Mouse (Mus musculus) forebrain, postnatal 0 days (tissue): ENCODE measurements at regions not wholly inside any gene's neighbourhood (a gene's known extent, or its start where the extent isn't known, plus 50 kb on each side); places are given as distances from the start of the nearest gene placed in this dataset.

ENCODE experiments used
- ATAC-seq: fragments of 200-750 bp; cut with Nextera tagmentation; 2 replicates; pipeline ENCODE4 v1.8.0; 2017; ENCODE audit warnings: mild to moderate bottlenecking, moderate library complexity
- DNase-seq: peaks from one replicate; pipeline ENCODE4 v3.0.0-alpha.2; 2015
- H3K27ac ChIP-seq: fragments of 300-500 bp; sonication (generic); 2 replicates; pipeline ENCODE4 v1.5.1; 2014; ENCODE audit warnings: low read depth, mild to moderate bottlenecking, antibody characterized with exemption, low read length, moderate library complexity, mixed read lengths
- H3K27me3 ChIP-seq: fragments of 300-500 bp; sonication (generic); 2 replicates; pipeline ENCODE4 v1.6.1; 2014; ENCODE audit warnings: mild to moderate bottlenecking, low read length, mixed read lengths; ENCODE audit not compliant: insufficient read depth
- H3K36me3 ChIP-seq: fragments of 300-500 bp; sonication (generic); 2 replicates; pipeline ENCODE4 v1.6.1; 2014; ENCODE audit warnings: mild to moderate bottlenecking, moderate library complexity; ENCODE audit not compliant: insufficient read depth
- H3K4me1 ChIP-seq: fragments of 300-500 bp; sonication (generic); 2 replicates; pipeline ENCODE4 v1.6.1; 2014; ENCODE audit warnings: antibody characterized with exemption; ENCODE audit not compliant: insufficient read depth
- H3K4me2 ChIP-seq: fragments of 300-500 bp; sonication (generic); 2 replicates; pipeline ENCODE4 v1.6.1; 2014; ENCODE audit warnings: low read depth, mild to moderate bottlenecking, moderate library complexity
- H3K4me3 ChIP-seq: fragments of 300-500 bp; sonication (generic); 2 replicates; pipeline ENCODE4 v1.5.1; 2014; ENCODE audit warnings: low read depth, low read length, mixed read lengths
- H3K9ac ChIP-seq: fragments of 300-500 bp; sonication (generic); 2 replicates; pipeline ENCODE4 v1.6.1; 2014; ENCODE audit warnings: mild to moderate bottlenecking
- H3K9me3 ChIP-seq: fragments of 300-500 bp; sonication (generic); 2 replicates; pipeline ENCODE4 v1.6.1; 2016; ENCODE audit warnings: low read length
- CTCF ChIP-seq: sonication (generic); IDR thresholded peaks from 2 replicates; pipeline ENCODE4 v1.5.1; 2016; ENCODE audit warnings: antibody characterized with exemption, control low read depth, low read depth
- WGBS: fragments of 180-500 bp; shearing (Covaris S2); extraction: QIAGEN DNeasy Blood & Tissue Kit; methylation state at CpG from one replicate; pipeline ENCODE4 v1.1.7; 2014; 5-methylcytosine and 5-hydroxymethylcytosine counted together

DNA sequence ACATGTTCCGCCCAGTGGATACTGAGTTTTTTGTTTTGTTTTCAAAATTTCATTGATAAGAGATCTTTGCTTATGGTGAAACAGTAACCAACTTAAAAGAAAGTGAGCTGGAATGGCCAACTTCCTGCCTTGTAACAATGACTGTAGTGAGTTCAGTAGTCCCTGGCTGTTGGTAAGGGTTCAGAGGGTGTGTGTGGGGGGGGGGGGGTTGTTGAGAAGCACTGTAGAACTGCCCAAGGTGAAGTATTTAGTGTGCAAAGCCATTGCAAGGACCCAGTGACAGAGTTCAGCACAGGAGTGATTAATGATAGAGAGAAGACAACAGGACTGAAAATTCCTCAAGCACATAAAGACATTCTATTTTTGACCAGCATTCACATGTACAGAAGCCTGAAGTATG is 477.7 kb upstream of the Zic4 start:
- DNase-seq (no peak), ATAC-seq (no peak)
- no peak overlapping the region for H3K9ac ChIP-seq
- no peak overlapping the region for H3K4me3 ChIP-seq
- H3K9me3 ChIP-seq: no peaks in the 10 kb centered on the region
- H3K4me1 ChIP-seq: no peaks in the 10 kb centered on the region
- H3K27ac ChIP-seq: no peak overlapping the region
- no peaks in the 10 kb centered on the region for H3K36me3 ChIP-seq
- no peak overlapping the region for H3K4me2 ChIP-seq
- no peaks in the 10 kb centered on the region for H3K27me3 ChIP-seq
- no peak for TF ChIP-seq CTCF
- 94% methylated on average over 1 of the region's 1 CpGs for WGBS

DNA sequence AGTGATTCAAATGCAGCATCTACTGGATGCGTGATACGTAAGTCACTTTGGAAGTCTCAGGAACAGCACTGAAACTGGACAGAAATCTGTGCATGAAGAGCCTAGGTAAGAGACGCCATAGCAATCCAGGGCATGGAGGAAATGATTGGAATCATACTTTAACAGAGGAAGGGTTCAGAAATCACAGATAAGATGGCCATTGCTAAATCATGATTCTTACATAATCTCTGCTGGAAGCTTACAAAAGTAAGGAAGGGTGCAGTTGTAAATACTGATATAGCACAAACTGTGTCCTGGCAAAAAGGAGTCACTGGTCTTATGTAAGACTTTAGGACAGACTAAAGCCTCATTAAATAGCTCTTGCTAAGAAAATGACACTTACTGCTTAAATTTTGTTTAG is 474.8 kb upstream of the Zic4 start:
- no peaks in the 10 kb centered on the region for H3K36me3 ChIP-seq
- no peaks in the 10 kb centered on the region for H3K4me1 ChIP-seq
- H3K4me3 ChIP-seq: no peak overlapping the region
- DNase-seq (no peak), ATAC-seq (no peak)
- no peaks in the 10 kb centered on the region for H3K27me3 ChIP-seq
- no peak overlapping the region for H3K9ac ChIP-seq
- no peak overlapping the region for H3K4me2 ChIP-seq
- no peak for TF ChIP-seq CTCF
- no peak overlapping the region for H3K27ac ChIP-seq
- WGBS: over 99% methylated on average over 3 of the region's 3 CpGs
- H3K9me3 ChIP-seq: no peaks in the 10 kb centered on the region

DNA sequence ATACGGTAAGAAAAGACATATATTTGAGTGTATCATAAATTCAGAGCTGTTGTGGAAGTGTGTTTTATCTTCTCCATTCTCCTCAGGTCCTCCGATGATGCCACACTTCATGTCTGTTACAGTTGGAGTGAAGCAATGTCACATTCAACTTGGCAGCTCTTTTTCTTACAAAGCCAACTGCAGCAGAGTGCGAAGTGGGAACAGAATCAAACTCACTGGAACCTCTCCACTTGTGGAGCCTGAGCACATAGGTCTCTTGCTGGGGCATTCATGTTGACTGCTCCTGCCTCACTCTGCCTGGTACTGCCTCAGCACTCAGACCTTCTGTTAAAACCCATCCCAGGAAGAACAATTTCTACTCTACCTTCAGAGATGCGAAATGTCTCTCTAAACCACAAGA is 471.4 kb upstream of the Zic4 start:
- Histone ChIP-seq H3K9me3 (0 out of 2 replicates have a peak, but pooled peaks cover 3% of the 10 kb centered on the region), H3K4me2 (no peak overlapping the region), H3K4me3 (no peak overlapping the region), H3K36me3 (no peaks in the 10 kb centered on the region), H3K4me1 (no peaks in the 10 kb centered on the region), H3K9ac (no peak overlapping the region), H3K27ac (no peak overlapping the region), H3K27me3 (no peaks in the 10 kb centered on the region)
- TF ChIP-seq CTCF: no peak
- ATAC-seq: no peak
- DNase-seq: peak; percentile 8
- 84% methylated on average over 4 of the region's 4 CpGs for WGBS

DNA sequence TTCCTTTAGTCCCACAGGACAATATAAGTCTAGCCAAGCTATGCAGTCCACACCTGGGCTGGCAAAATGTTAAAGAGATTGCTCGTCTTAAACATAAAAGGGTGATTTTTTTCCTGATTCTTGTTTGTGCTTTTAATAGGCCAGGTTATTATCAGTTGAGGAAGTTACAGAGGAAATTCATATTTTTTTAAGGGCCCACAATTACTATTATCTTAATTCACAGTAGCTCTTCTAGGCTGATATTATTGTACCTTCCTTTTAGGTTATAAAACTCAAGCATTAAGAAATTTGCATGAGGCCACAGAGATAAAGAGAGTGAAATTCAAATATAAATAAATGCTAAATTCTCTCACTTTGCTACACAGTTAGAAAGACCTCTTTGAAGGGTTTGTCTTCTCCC is 469.4 kb upstream of the Zic4 start:
- Histone ChIP-seq H3K4me3 (no peak overlapping the region), H3K27ac (no peak overlapping the region), H3K9ac (no peak overlapping the region), H3K4me2 (no peak overlapping the region), H3K27me3 (no peaks in the 10 kb centered on the region), H3K4me1 (no peaks in the 10 kb centered on the region), H3K9me3 (0 out of 2 replicates have a peak, but pooled peaks cover 3% of the 10 kb centered on the region), H3K36me3 (no peaks in the 10 kb centered on the region)
- ATAC-seq: no peak
- WGBS: 71% methylated on average over 1 of the region's 1 CpGs
- DNase-seq: no peak
- no peak for TF ChIP-seq CTCF

- TF ChIP-seq CTCF: no peak
- Histone ChIP-seq H3K9ac (no peak overlapping the region), H3K4me3 (no peak overlapping the region), H3K9me3 (no peaks in the 10 kb centered on the region), H3K27me3 (no peaks in the 10 kb centered on the region), H3K36me3 (no peaks in the 10 kb centered on the region), H3K27ac (no peak overlapping the region), H3K4me2 (no peak overlapping the region), H3K4me1 (no peaks in the 10 kb centered on the region)
- ATAC-seq: no peak
- no peak for DNase-seq
- WGBS: 8% methylated on average over 5 of the region's 5 CpGs
These were observed 458.7 kb upstream of the Zic4 start for GRCm38 (mm10) chr9:90903557-90903956.

DNA sequence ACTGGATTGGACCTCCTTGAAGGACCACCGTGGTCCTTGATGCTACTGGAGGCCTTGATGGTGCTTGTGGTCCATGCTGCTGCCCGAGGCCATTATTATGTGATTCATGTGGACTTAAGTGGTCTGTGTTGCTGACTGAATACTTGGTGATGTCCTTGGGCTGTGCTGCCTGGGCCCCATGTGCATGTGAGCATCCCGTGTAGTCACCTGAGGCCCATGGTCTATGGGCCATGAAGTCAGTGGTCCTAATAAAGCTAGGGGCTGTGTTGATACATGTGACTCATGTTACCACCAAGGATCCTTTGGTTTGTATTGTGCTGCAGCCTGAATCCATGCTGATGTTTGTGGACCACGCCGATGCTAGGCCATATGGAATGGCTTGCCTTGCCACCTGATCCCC is 456.1 kb upstream of the Zic4 start:
- Histone ChIP-seq H3K9ac (no peak overlapping the region), H3K9me3 (no peaks in the 10 kb centered on the region), H3K36me3 (no peaks in the 10 kb centered on the region), H3K4me2 (no peak overlapping the region), H3K27me3 (no peaks in the 10 kb centered on the region), H3K4me3 (no peak overlapping the region), H3K4me1 (no peaks in the 10 kb centered on the region), H3K27ac (no peak overlapping the region)
- TF ChIP-seq CTCF: no peak
- WGBS: 96% methylated on average over 5 of the region's 5 CpGs
- DNase-seq: no peak
- ATAC-seq: no peak

DNA sequence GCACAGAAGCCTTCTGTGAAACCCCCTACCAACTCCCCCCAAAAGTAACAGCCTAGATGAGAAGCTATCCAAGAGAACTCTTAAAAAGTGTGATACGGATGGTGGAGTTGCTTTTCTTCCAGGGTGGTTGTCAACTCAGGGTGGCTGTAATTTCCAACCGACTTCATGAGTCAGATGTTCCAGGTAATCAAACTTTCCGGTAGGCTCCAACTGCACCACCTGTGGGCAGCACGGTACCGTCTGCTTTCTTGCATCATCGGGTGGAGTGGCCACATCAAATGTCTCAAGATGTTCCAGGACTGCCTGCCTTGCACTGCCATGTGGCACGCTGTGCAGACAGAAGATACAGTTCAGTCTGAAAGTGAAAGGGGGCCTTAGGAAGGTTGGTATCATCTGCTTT is 455.5 kb upstream of the Zic4 start:
- H3K27me3 ChIP-seq: no peaks in the 10 kb centered on the region
- H3K4me2 ChIP-seq: no peak overlapping the region
- no peak for TF ChIP-seq CTCF
- no peaks in the 10 kb centered on the region for H3K4me1 ChIP-seq
- 97% methylated on average over 7 of the region's 7 CpGs for WGBS
- no peak for ATAC-seq
- no peak overlapping the region for H3K27ac ChIP-seq
- no peaks in the 10 kb centered on the region for H3K9me3 ChIP-seq
- no peaks in the 10 kb centered on the region for H3K36me3 ChIP-seq
- no peak for DNase-seq
- no peak overlapping the region for H3K9ac ChIP-seq
- no peak overlapping the region for H3K4me3 ChIP-seq

DNA sequence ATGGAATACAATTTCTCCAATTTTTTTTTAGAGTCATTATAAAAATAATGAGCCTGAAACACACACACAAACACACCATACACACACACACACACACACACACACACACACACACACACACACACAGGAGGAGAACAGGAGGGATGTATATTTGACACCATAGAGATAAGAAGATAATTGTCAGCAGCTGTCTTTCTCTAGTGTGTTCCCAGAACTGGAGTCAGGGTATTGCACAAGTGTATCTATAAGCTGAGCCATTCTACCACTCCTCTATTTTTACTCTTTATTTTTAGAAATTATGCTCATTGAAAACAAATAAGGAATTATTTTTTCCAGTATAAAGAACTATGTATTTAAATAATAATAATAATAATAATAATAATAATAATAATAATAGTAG is 407.6 kb upstream of the Zic4 start:
- H3K27me3 ChIP-seq: no peaks in the 10 kb centered on the region
- no peak overlapping the region for H3K27ac ChIP-seq

More for the DNA sequence above, 407.6 kb upstream of the Zic4 start:
- H3K4me3 ChIP-seq: no peak overlapping the region
- no peak overlapping the region for H3K9ac ChIP-seq
- no peaks in the 10 kb centered on the region for H3K36me3 ChIP-seq
- DNase-seq: no peak
- TF ChIP-seq CTCF: no peak
- no peaks in the 10 kb centered on the region for H3K4me1 ChIP-seq
- H3K4me2 ChIP-seq: no peak overlapping the region
- no peaks in the 10 kb centered on the region for H3K9me3 ChIP-seq
- no peak for ATAC-seq
